Mouse (Mus musculus) brain, embryonic 14.5 days (tissue): ENCODE results near the gene Cep170.

Experiments
- CTCF ChIP-seq: fragments of 200-500 bp; IDR thresholded peaks from 2 replicates; pipeline ENCODE4 v1.5.1; 2012; ENCODE audit warnings: inconsistent platforms, mild to moderate bottlenecking, moderate library complexity, borderline replicate concordance; ENCODE audit not compliant: insufficient read depth, insufficient read length; ENCODE audit errors: extremely low read depth
- POLR2A ChIP-seq: fragments of 200-500 bp; IDR thresholded peaks from 2 replicates; pipeline ENCODE4 v1.6.1; 2012; ENCODE audit warnings: mild to moderate bottlenecking, inconsistent platforms, borderline replicate concordance; ENCODE audit not compliant: poor library complexity, insufficient read depth, insufficient read length, severe bottlenecking; ENCODE audit errors: extremely low read depth

- no peak for TF ChIP-seq CTCF
- TF ChIP-seq POLR2A = no peak
Observed at GRCm38 (mm10) chr1:176849377-176849776, 35.5 kb upstream of the Cep170 start.
